9 mouse cellular contexts compared by ENCODE assay signal in the genomic region with DNA sequence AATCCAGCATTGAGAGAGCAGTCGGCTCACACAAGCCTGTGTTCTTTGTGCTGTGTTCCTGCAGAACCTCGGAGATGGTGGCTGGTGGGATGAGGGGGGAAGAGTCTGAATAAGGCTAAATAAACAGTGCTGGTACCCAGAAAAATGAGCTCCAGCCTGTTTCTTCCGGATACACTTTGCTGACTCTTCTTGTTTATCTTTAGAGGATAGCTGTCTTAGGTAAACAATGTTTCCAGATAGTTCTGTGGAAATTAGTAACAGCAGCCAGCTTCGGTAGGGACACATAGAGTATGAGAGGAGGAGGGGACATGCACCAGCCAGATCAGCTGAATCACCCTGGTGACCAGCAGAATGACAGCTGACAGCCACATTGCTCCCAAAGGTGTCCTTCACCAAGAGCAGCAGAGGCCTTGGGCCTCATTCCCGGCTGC. TPM values are rescaled to one million over a fixed set of nuclear protein-coding genes. Genes with fewer than 3 reads are reported as not detected.
DNase-seq lines count a peak whose midpoint lies in the region; ATAC-seq lines count a peak whose summit lies in the region.
"Had no signal": no experiment of that assay in that cellular context is flagged by ENCODE, and none has a peak within 500 bp of the region (broad histone marks: within the 10 kb centered on the region; RNA-seq: fewer than 3 reads in every experiment).

No protein-coding gene starts in this region.

- no peak overlapping the region for H3K4me3 ChIP-seq in kidney, embryonic 14.5 days (ENCODE audit: low read length)

- peaks cover 27% of the 10 kb centered on the region for H3K4me1 ChIP-seq in kidney, embryonic 14.5 days (ENCODE audit: control insufficient read depth, insufficient read depth, low read length)

- H3K9me3 ChIP-seq in kidney, embryonic 14.5 days (ENCODE audit: control insufficient read depth, low read length), result no peaks in the 10 kb centered on the region

- H3K27me3 ChIP-seq in kidney, embryonic 14.5 days (ENCODE audit: control insufficient read depth, insufficient read depth, low read length), result no peaks in the 10 kb centered on the region

- ATAC-seq in kidney, embryonic 14.5 days (ENCODE audit: low FRiP score, low TSS enrichment), result peak; percentile 74; the same call in 1 of the 2 replicates

- H3K4me2 ChIP-seq in kidney, embryonic 14.5 days (replicated peaks; ENCODE audit: low read depth, low read length), result no peak overlapping the region

- peak; percentile 74 to 88 for DNase-seq in adrenal gland, adult (ENCODE audit: inconsistent age in 2 of 2, low spot score in 1 of 2)
- DNase-seq in adrenal gland, postnatal 4 days (ENCODE audit: low spot score in 2 of 2), result no peak
- DNase-seq in kidney, postnatal 25 days, result no peak
- peak; percentile 45 to 47 for DNase-seq in right cerebral cortex, postnatal 10 days (ENCODE audit: low spot score in 2 of 2)
- DNase-seq in right cerebral cortex, postnatal 36 days (ENCODE audit: low spot score in 2 of 2), result no peak
- no peak for DNase-seq in thymus, postnatal 14 days
- no peak for DNase-seq in urinary bladder, postnatal 10 days (ENCODE audit: low spot score)
- DNase-seq: left cerebral cortex, postnatal 4 days had no signal

- WGBS in kidney, embryonic 14.5 days, result 9% methylated on average over 5 of the region's 5 CpGs

- H3K9ac ChIP-seq in kidney, embryonic 14.5 days (ENCODE audit: low read depth, low read length), result no peak overlapping the region

- H3K36me3 ChIP-seq in kidney, embryonic 14.5 days (ENCODE audit: control insufficient read depth, insufficient read depth, low read length), result peaks cover 22% of the 10 kb centered on the region

- H3K27ac ChIP-seq in kidney, embryonic 14.5 days (ENCODE audit: low read depth, low read length), result peak overlapping the region; percentile 62; the same call in 1 of the 2 replicates

RNA-seq across cellular contexts. Expression of a gene that starts 16.4 kb away (rescaled TPM):
- 100 to 1,000 TPM; 101 to 127 TPM for total RNA-seq in adrenal gland, postnatal 4 days (2021)
- 117 and 125 TPM in 2 replicates for polyA plus RNA-seq in kidney, embryonic 14.5 days (2014; fragmentation: Nextera tagmentation; extraction: Ambion mirVana)

Comparison
In these comparisons a context has a peak if more than half of its experiments do, and no peak if none do; other contexts are left out.
1. DNase-seq: peak in adrenal gland, adult (2 of 2) and right cerebral cortex, postnatal 10 days (2 of 2); none in adrenal gland, postnatal 4 days (0 of 2), kidney, postnatal 25 days (0 of 2), right cerebral cortex, postnatal 36 days (0 of 2), thymus, postnatal 14 days (single experiment) and urinary bladder, postnatal 10 days (single experiment).